Mouse (Mus musculus) spleen, adult 18-20 months (tissue): ENCODE data around the gene Dnal4.

Experiments used
- DNase-seq, 2 experiments: peaks; one replicate each; pipeline ENCODE4 v3.0.0; 2022; ENCODE audit warnings: mixed read lengths in 2 of 2

The Dnal4 gene

GRCm38 (mm10) chr15:79798591-79798990, 20.9 kb upstream of the Dnal4 start:
- DNase-seq, result no peak

- no peak for DNase-seq
These were observed 20.0 kb upstream of the Dnal4 start for GRCm38 (mm10) chr15:79797680-79798079.

- no peak for DNase-seq
These were observed 19.4 kb upstream of the Dnal4 start for GRCm38 (mm10) chr15:79797096-79797495.

- DNase-seq, result no peak
These were observed 18.6 kb upstream of the Dnal4 start for GRCm38 (mm10) chr15:79796256-79796655.

- no peak for DNase-seq
These were observed 16.5 kb upstream of the Dnal4 start for GRCm38 (mm10) chr15:79794173-79794572.

- DNase-seq, result no peak
These were observed 15.4 kb upstream of the Dnal4 start for GRCm38 (mm10) chr15:79793076-79793475.

- no peak for DNase-seq
These were observed 14.8 kb upstream of the Dnal4 start for GRCm38 (mm10) chr15:79792455-79792854.

- peak in 1 of 2 experiments; percentile 44 for DNase-seq
These were observed 13.9 kb upstream of the Dnal4 start for GRCm38 (mm10) chr15:79791502-79791901.

GRCm38 (mm10) chr15:79790905-79791304, 13.3 kb upstream of the Dnal4 start:
- DNase-seq, result no peak

GRCm38 (mm10) chr15:79790111-79790510, 12.5 kb upstream of the Dnal4 start:
- no peak for DNase-seq

- DNase-seq, result no peak
These were observed 10.2 kb upstream of the Dnal4 start for GRCm38 (mm10) chr15:79787815-79788214.

- no peak for DNase-seq
These were observed 7.4 kb upstream of the Dnal4 start for GRCm38 (mm10) chr15:79785056-79785455.

- no peak for DNase-seq
These were observed 2.0 kb downstream of the Dnal4 start for GRCm38 (mm10) chr15:79775662-79776061.

- DNase-seq, result peak; percentile 93 to 94
These were observed 3.3 kb downstream of the Dnal4 start for GRCm38 (mm10) chr15:79774117-79775027.

- no peak for DNase-seq
These were observed 6.9 kb downstream of the Dnal4 start for GRCm38 (mm10) chr15:79770629-79771240.

GRCm38 (mm10) chr15:79768302-79768701, 9.3 kb downstream of the Dnal4 start:
- DNase-seq, result no peak

GRCm38 (mm10) chr15:79767327-79767961, 10.2 kb downstream of the Dnal4 start:
- DNase-seq, result no peak

GRCm38 (mm10) chr15:79766586-79767071, 11.0 kb downstream of the Dnal4 start:
- DNase-seq, result no peak

GRCm38 (mm10) chr15:79766168-79766567, 11.5 kb downstream of the Dnal4 start:
- DNase-seq, result no peak

- no peak for DNase-seq
These were observed 12.3 kb downstream of the Dnal4 start for GRCm38 (mm10) chr15:79765361-79765760.

- no peak for DNase-seq
These were observed 12.9 kb downstream of the Dnal4 start for GRCm38 (mm10) chr15:79764539-79765267.

- no peak for DNase-seq
These were observed 13.9 kb downstream of the Dnal4 start for GRCm38 (mm10) chr15:79763601-79764246.
